Mouse (Mus musculus): ENCODE results near the gene Spg7.

DNA sequence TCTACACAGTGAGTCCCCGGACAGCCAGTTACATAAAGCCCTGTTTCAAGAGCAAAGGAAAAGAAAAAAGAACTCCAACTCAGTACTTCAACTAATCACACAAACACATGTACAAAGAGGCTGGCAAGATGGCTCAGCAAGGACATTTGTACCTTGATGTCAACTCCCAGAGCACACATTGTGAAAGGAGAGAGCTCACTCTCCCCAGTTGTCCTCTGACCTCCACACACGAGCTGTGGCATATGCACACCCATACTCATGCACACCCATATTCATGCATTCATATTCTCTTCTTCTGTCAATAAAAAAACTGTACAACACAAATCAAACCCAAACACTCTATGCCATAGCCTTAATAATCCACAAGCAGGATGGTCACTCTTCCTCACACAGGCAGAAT lies 41.9 kb upstream of the Spg7 start:
- TF ChIP-seq CTCF (IDR thresholded peaks at IDR 0.05), result no peak
- no peak for TF ChIP-seq POLR2A (IDR thresholded peaks at IDR 0.05; ENCODE audit: insufficient read depth, low read depth, low read length)

All from heart, adult 2 months (tissue).